Mouse (Mus musculus): ENCODE measurements around the gene Ttn. TPM values are rescaled to one million over a fixed set of nuclear protein-coding genes. Genes with fewer than 3 reads are reported as not detected.

The Ttn gene
- polyA plus RNA-seq, 1 experiment from 2014 or later, result 717 TPM

GRCm38 (mm10) chr2:76899886-76900285 lies 82.5 kb downstream of the Ttn start:
- no peaks in the 10 kb centered on the region for H3K9me3 ChIP-seq (replicated peaks; ENCODE audit: control insufficient read depth, low read length)
- no peak overlapping the region for H3K4me2 ChIP-seq (ENCODE audit: low read depth, low read length)
- 86% methylated on average over 11 of the region's 11 CpGs for WGBS
- no peak overlapping the region for H3K9ac ChIP-seq (ENCODE audit: low read length)
- H3K36me3 ChIP-seq (ENCODE audit: control insufficient read depth, insufficient read depth), result peaks cover 53% of the 10 kb centered on the region
- no peaks in the 10 kb centered on the region for H3K27me3 ChIP-seq (ENCODE audit: control insufficient read depth, insufficient read depth, low read length)
- no peak overlapping the region for H3K27ac ChIP-seq (ENCODE audit: low read length)
- no peak for ATAC-seq (replicated peaks; ENCODE audit: extremely low read depth, insufficient read depth, low FRiP score)
- no peak overlapping the region for H3K4me3 ChIP-seq (ENCODE audit: low read length)
- H3K4me1 ChIP-seq (ENCODE audit: control insufficient read depth, insufficient read depth, low read length), result peaks cover 3% of the 10 kb centered on the region; the same call in 1 of the 2 replicates

- no peak for ATAC-seq (replicated peaks; ENCODE audit: extremely low read depth, insufficient read depth, low FRiP score)
- Histone ChIP-seq H3K4me1 (ENCODE audit: control insufficient read depth, insufficient read depth, low read length) (peaks cover 3% of the 10 kb centered on the region; the same call in 1 of the 2 replicates), H3K4me3 (ENCODE audit: low read length) (no peak overlapping the region), H3K9ac (ENCODE audit: low read length) (no peak overlapping the region), H3K9me3 (replicated peaks; ENCODE audit: control insufficient read depth, low read length) (no peaks in the 10 kb centered on the region), H3K27me3 (ENCODE audit: control insufficient read depth, insufficient read depth, low read length) (no peaks in the 10 kb centered on the region), H3K27ac (ENCODE audit: low read length) (no peak overlapping the region), H3K4me2 (ENCODE audit: low read depth, low read length) (no peak overlapping the region), H3K36me3 (ENCODE audit: control insufficient read depth, insufficient read depth) (peaks cover 50% of the 10 kb centered on the region)
- WGBS, result 82% methylated on average over 8 of the region's 8 CpGs
Measured at GRCm38 (mm10) chr2:76896990-76897389, 85.4 kb downstream of the Ttn start.

GRCm38 (mm10) chr2:76895327-76895726 lies 87.0 kb downstream of the Ttn start:
- Histone ChIP-seq H3K9ac (ENCODE audit: low read length) (no peak overlapping the region), H3K4me2 (ENCODE audit: low read depth, low read length) (no peak overlapping the region), H3K36me3 (ENCODE audit: control insufficient read depth, insufficient read depth) (peaks cover 57% of the 10 kb centered on the region), H3K9me3 (replicated peaks; ENCODE audit: control insufficient read depth, low read length) (no peaks in the 10 kb centered on the region), H3K4me3 (ENCODE audit: low read length) (no peak overlapping the region), H3K27me3 (ENCODE audit: control insufficient read depth, insufficient read depth, low read length) (no peaks in the 10 kb centered on the region), H3K27ac (ENCODE audit: low read length) (no peak overlapping the region), H3K4me1 (ENCODE audit: control insufficient read depth, insufficient read depth, low read length) (peaks cover 3% of the 10 kb centered on the region; the same call in 1 of the 2 replicates)
- ATAC-seq (replicated peaks; ENCODE audit: extremely low read depth, insufficient read depth, low FRiP score), result no peak
- 84% methylated on average over 4 of the region's 4 CpGs for WGBS

GRCm38 (mm10) chr2:76888721-76889120 lies 93.6 kb downstream of the Ttn start:
- H3K27ac ChIP-seq (ENCODE audit: low read length), result no peak overlapping the region
- no peaks in the 10 kb centered on the region for H3K9me3 ChIP-seq (replicated peaks; ENCODE audit: control insufficient read depth, low read length)
- no peak overlapping the region for H3K9ac ChIP-seq (ENCODE audit: low read length)
- peaks cover 64% of the 10 kb centered on the region for H3K36me3 ChIP-seq (ENCODE audit: control insufficient read depth, insufficient read depth)
- no peaks in the 10 kb centered on the region for H3K4me1 ChIP-seq (ENCODE audit: control insufficient read depth, insufficient read depth, low read length)
- no peak overlapping the region for H3K4me3 ChIP-seq (ENCODE audit: low read length)
- H3K4me2 ChIP-seq (ENCODE audit: low read depth, low read length), result no peak overlapping the region
- H3K27me3 ChIP-seq (ENCODE audit: control insufficient read depth, insufficient read depth, low read length), result no peaks in the 10 kb centered on the region
- ATAC-seq (replicated peaks; ENCODE audit: extremely low read depth, insufficient read depth, low FRiP score), result no peak
- 72% methylated on average over 7 of the region's 7 CpGs for WGBS

- H3K36me3 ChIP-seq (ENCODE audit: control insufficient read depth, insufficient read depth), result peaks cover 52% of the 10 kb centered on the region
- H3K9me3 ChIP-seq (replicated peaks; ENCODE audit: control insufficient read depth, low read length), result no peaks in the 10 kb centered on the region
- H3K9ac ChIP-seq (ENCODE audit: low read length), result no peak overlapping the region
- 50% methylated on average over 13 of the region's 13 CpGs for WGBS
- no peak overlapping the region for H3K4me3 ChIP-seq (ENCODE audit: low read length)
- no peak overlapping the region for H3K4me2 ChIP-seq (ENCODE audit: low read depth, low read length)
- H3K27ac ChIP-seq (ENCODE audit: low read length), result peak overlapping the region; percentile 37; the same call in 1 of the 2 replicates
- ATAC-seq (replicated peaks; ENCODE audit: extremely low read depth, insufficient read depth, low FRiP score), result no peak
- no peaks in the 10 kb centered on the region for H3K27me3 ChIP-seq (ENCODE audit: control insufficient read depth, insufficient read depth, low read length)
- no peaks in the 10 kb centered on the region for H3K4me1 ChIP-seq (ENCODE audit: control insufficient read depth, insufficient read depth, low read length)
Measured at GRCm38 (mm10) chr2:76885855-76886254, 96.5 kb downstream of the Ttn start.

GRCm38 (mm10) chr2:76881406-76881805 lies 100.9 kb downstream of the Ttn start:
- H3K27me3 ChIP-seq (ENCODE audit: control insufficient read depth, insufficient read depth, low read length), result no peaks in the 10 kb centered on the region
- no peak overlapping the region for H3K4me3 ChIP-seq (ENCODE audit: low read length)
- no peak overlapping the region for H3K27ac ChIP-seq (ENCODE audit: low read length)
- H3K4me2 ChIP-seq (ENCODE audit: low read depth, low read length), result no peak overlapping the region
- 92% methylated on average over 12 of the region's 12 CpGs for WGBS
- H3K9ac ChIP-seq (ENCODE audit: low read length), result no peak overlapping the region
- no peak for ATAC-seq (replicated peaks; ENCODE audit: extremely low read depth, insufficient read depth, low FRiP score)
- H3K36me3 ChIP-seq (ENCODE audit: control insufficient read depth, insufficient read depth), result peaks cover 64% of the 10 kb centered on the region
- no peaks in the 10 kb centered on the region for H3K9me3 ChIP-seq (replicated peaks; ENCODE audit: control insufficient read depth, low read length)
- no peaks in the 10 kb centered on the region for H3K4me1 ChIP-seq (ENCODE audit: control insufficient read depth, insufficient read depth, low read length)

- Histone ChIP-seq H3K4me1 (ENCODE audit: control insufficient read depth, insufficient read depth, low read length) (no peaks in the 10 kb centered on the region), H3K9ac (ENCODE audit: low read length) (no peak overlapping the region), H3K4me3 (ENCODE audit: low read length) (no peak overlapping the region), H3K36me3 (ENCODE audit: control insufficient read depth, insufficient read depth) (peaks cover 65% of the 10 kb centered on the region), H3K27me3 (ENCODE audit: control insufficient read depth, insufficient read depth, low read length) (no peaks in the 10 kb centered on the region), H3K27ac (ENCODE audit: low read length) (no peak overlapping the region), H3K4me2 (ENCODE audit: low read depth, low read length) (no peak overlapping the region), H3K9me3 (replicated peaks; ENCODE audit: control insufficient read depth, low read length) (no peaks in the 10 kb centered on the region)
- 85% methylated on average over 12 of the region's 12 CpGs for WGBS
- ATAC-seq (replicated peaks; ENCODE audit: extremely low read depth, insufficient read depth, low FRiP score), result no peak
Measured at GRCm38 (mm10) chr2:76875587-76875986, 106.8 kb downstream of the Ttn start.

- no peak overlapping the region for H3K27ac ChIP-seq (ENCODE audit: low read length)
- no peak for ATAC-seq (replicated peaks; ENCODE audit: extremely low read depth, insufficient read depth, low FRiP score)
- no peaks in the 10 kb centered on the region for H3K4me1 ChIP-seq (ENCODE audit: control insufficient read depth, insufficient read depth, low read length)
- 23% methylated on average over 4 of the region's 4 CpGs for WGBS
- no peaks in the 10 kb centered on the region for H3K27me3 ChIP-seq (ENCODE audit: control insufficient read depth, insufficient read depth, low read length)
- no peak overlapping the region for H3K4me2 ChIP-seq (ENCODE audit: low read depth, low read length)
- peaks cover 50% of the 10 kb centered on the region for H3K36me3 ChIP-seq (ENCODE audit: control insufficient read depth, insufficient read depth)
- H3K9ac ChIP-seq (ENCODE audit: low read length), result no peak overlapping the region
- H3K9me3 ChIP-seq (replicated peaks; ENCODE audit: control insufficient read depth, low read length), result no peaks in the 10 kb centered on the region
- H3K4me3 ChIP-seq (ENCODE audit: low read length), result no peak overlapping the region
Measured at GRCm38 (mm10) chr2:76866928-76867327, 115.4 kb downstream of the Ttn start.

GRCm38 (mm10) chr2:76865497-76865896 lies 116.8 kb downstream of the Ttn start:
- Histone ChIP-seq H3K36me3 (ENCODE audit: control insufficient read depth, insufficient read depth) (peaks cover 48% of the 10 kb centered on the region), H3K4me3 (ENCODE audit: low read length) (no peak overlapping the region), H3K9ac (ENCODE audit: low read length) (no peak overlapping the region), H3K4me1 (ENCODE audit: control insufficient read depth, insufficient read depth, low read length) (no peaks in the 10 kb centered on the region), H3K4me2 (ENCODE audit: low read depth, low read length) (no peak overlapping the region), H3K27me3 (ENCODE audit: control insufficient read depth, insufficient read depth, low read length) (no peaks in the 10 kb centered on the region), H3K27ac (ENCODE audit: low read length) (no peak overlapping the region), H3K9me3 (replicated peaks; ENCODE audit: control insufficient read depth, low read length) (no peaks in the 10 kb centered on the region)
- WGBS, result 83% methylated on average over 2 of the region's 2 CpGs
- ATAC-seq (replicated peaks; ENCODE audit: extremely low read depth, insufficient read depth, low FRiP score), result no peak

GRCm38 (mm10) chr2:76861327-76861726 lies 121.0 kb downstream of the Ttn start:
- Histone ChIP-seq H3K4me2 (ENCODE audit: low read depth, low read length) (no peak overlapping the region), H3K4me3 (ENCODE audit: low read length) (no peak overlapping the region), H3K36me3 (ENCODE audit: control insufficient read depth, insufficient read depth) (peaks cover 54% of the 10 kb centered on the region), H3K27ac (ENCODE audit: low read length) (no peak overlapping the region), H3K9ac (ENCODE audit: low read length) (no peak overlapping the region), H3K27me3 (ENCODE audit: control insufficient read depth, insufficient read depth, low read length) (no peaks in the 10 kb centered on the region), H3K9me3 (replicated peaks; ENCODE audit: control insufficient read depth, low read length) (no peaks in the 10 kb centered on the region), H3K4me1 (ENCODE audit: control insufficient read depth, insufficient read depth, low read length) (no peaks in the 10 kb centered on the region)
- no peak for ATAC-seq (replicated peaks; ENCODE audit: extremely low read depth, insufficient read depth, low FRiP score)
